Mouse (Mus musculus): ENCODE data around the gene A830031A19Rik. TPM values are rescaled to one million over a fixed set of nuclear protein-coding genes. Genes with fewer than 3 reads are reported as not detected.

Gene A830031A19Rik
- polyA plus RNA-seq (2012; rRNA removed; ENCODE audit: low replicate concordance), result not detected in 2 replicates

GRCm38 (mm10) chr11:24074634-24075104 is at the start of gene A830031A19Rik:
Gene A830031A19Rik (minus strand): TSS chr11:24075054.

GRCm38 (mm10) chr11:24077795-24078705 is 3.2 kb upstream of the A830031A19Rik start, which contains the start of gene Bcl11a:
Gene Bcl11a (plus strand): TSS chr11:24078056.

Other genes with a start within 250 kb of the A830031A19Rik start
- 0.68 and 1.2 TPM in 2 replicates for gene Papolg, start 179.8 kb downstream of the A830031A19Rik start, polyA plus RNA-seq (2012; rRNA removed; ENCODE audit: low replicate concordance)
- gene Bcl11a, start 3.0 kb upstream of the A830031A19Rik start, polyA plus RNA-seq (2012; rRNA removed; ENCODE audit: low replicate concordance), result 1.9 and 2.9 TPM in 2 replicates